Mouse (Mus musculus): ENCODE results near the gene Mab21l3.
A peak's percentile ranks its signal among the peaks of the same experiment; 100 is the strongest.
"Not testable (repeated sequence)": the region's sequence is repeated elsewhere in the genome, so short reads cannot be mapped to it uniquely, and the experiment has no call there.

Mab21l3 gene

DNA sequence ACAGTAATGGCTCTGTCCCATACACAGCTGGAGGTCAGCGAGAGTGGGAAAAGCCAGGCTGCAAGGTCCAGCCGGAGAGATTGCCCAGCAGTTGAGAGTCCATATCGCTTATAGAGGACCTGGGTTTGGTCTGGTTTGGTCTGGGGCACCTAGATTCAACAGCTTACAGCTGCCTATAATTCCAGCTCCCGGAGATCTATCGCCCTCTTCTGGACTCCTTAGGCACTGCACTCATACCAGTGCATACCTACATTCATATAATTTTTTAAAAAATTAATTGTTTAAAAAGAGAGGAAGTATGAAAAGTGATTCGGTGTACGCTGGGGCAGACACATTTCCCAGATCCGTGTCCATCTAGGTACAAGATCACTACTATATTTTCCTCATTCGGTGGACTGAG lies 9.4 kb downstream of the Mab21l3 start:
- no peak for DNase-seq

DNA sequence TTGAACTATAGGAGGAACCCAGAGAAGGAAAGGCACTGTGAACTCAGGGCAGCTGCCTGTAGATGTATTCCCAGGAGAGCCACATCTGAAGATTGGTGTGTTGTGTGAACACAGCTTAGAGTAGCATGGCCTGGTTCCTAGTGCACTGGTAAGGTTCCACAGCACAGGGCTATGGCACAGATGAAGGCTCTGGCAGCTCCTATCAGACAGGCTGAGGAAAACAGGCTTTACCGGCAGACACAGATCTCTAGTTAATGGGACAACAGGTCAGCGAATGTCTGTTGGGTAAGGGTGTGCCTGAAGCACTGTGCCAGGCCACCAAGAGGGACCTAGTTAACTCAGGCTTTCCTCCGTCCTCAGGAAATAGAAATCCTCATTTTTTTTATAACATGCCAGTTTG lies 11.8 kb downstream of the Mab21l3 start:
- DNase-seq = no peak

DNA sequence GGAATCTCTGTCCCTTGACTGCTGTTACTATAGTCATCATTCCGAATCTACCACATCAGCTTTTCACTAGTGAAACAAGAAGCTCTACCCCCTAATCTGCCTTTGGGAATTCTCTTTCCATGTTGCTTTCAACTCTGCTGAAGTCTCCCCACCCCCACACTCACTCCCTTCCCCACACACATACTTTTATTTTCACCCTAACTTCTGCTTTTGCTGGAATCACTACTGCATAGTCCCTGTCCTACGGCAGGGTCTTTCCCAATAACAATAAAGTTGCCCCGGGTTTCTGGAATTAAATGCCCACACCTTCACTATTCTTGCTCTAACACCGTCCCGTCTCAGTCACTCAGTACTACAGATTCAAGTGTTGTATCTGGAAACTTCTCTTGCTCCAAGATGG lies 12.2 kb downstream of the Mab21l3 start:
- no peak for DNase-seq

DNA sequence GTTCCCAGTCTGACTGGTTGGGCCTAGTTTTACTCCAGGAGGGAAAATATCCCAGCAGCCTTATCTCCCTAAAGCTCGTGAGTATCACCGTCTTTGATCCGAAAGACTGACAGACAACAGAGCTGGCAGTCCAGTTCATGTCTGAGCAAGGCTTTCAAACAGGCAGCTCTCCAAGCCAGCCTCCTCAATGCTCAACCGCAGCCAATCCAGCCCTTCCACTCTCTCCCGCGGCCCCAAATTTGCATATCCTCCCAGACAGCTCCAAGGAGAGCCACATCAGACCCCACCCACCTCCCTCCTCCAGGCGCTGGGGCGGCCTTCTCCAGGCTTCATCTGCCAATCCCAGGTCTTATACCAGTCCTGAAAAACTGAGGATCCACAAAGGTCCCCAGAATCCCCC lies 12.7 kb downstream of the Mab21l3 start:
- DNase-seq = peak; percentile 85 to 87

DNA sequence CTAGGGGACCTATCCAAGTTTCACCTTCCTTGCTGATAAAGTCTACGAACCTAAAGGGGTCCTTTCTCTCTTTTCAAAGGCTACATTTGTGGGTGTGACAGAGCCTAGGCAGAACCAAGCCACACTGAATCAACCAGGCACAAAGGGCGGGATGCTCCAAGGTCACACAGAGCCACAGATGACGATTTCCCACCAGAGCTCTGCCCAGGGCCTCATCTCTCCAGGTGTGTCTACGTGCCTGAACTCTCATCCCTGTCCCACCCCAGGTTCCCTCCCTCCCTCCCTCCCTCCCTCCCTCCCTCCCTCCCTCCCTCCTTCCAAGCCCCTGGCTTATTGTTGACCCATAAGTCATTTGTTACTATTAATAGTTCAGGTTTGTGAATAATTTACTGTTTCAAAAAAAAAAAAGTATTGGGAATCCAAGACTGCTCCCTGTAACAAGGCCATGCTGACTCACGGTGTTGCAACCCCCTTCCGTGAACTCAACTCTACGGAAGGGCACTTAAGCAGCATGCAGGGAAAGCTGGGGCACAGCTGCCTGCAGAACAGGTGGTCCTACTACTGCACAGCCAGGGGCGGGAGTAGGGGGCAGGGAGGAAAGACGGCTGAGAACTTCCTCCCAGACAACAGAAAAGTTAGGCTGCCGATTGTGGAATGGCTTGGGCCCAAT lies 17.4 kb downstream of the Mab21l3 start:
- peak; percentile 71 to 74 for DNase-seq

DNA sequence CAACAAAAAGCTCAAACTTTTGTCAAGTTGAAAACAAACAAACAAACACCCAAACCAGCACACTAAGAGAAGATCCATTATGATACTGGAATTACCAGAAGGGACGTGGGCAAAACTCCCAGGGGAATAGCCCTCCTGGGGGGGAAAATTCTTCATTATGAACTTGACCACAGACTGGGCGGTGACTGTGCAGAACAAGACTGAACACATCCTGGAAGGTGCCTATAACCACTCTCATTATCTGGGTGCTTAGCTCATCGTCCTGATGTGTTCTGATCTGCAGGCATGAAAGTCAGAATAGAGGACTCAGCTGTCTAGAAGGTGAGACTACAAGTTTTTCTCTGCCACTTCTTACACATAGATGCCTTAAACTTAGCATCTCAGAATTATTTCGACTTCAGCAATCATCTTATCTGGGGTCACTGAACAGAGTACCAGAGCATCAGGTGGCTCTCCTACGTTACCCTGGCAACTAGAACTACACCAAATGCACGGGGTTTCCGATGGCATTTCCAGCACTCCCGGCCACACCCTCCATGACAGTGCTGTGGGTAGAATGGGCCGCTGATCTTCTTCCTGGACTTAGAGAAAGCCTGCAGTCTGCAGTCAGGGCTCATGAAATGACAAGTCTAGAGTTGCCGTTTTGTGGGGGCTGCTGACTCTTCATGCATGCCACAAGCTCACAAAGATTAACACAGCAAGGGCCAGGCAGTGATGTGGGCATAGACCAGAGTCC lies 18.7 kb downstream of the Mab21l3 start:
- no peak for DNase-seq

DNA sequence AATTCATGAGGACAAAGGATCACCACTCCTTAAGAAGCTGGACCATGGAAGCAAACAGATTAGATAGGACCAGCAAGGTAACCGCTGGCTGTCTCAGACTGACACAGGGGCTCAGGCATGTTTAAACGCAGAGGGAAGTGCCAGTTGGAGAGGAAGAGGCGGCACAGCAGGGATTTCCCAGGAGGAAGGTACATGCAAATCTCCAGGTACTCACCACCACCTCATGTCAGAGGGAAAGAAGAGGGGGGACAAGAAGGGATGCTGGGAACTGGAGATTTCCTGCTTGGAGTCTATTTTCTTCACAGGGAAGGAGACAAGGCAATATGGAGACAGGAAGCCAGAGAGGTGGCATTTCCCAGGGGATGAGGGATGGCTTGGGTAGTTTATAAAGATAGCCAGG lies 20.2 kb downstream of the Mab21l3 start:
- DNase-seq = no peak

- DNase-seq = no peak
Measured at GRCm38 (mm10) chr3:101827220-101827715, 21.5 kb downstream of the Mab21l3 start.

DNA sequence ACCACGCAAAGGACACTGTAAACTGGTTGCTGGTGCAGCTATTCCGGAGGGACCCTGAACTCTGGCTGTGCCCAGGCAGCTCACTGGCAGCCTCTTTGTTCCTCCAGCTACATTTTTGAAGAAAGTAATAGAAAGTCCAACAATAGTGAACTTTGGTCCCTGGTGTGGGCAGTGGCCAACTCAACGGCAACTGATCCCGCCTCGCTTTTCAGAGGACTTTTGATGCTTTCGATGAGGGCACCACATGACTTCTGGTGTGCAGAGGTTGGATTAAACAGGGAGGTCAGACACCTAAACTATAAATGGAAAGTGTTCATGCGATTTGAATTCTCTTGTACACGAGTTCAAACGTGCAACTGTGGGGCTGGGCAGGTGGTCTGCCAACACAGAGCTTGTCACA lies 24.4 kb downstream of the Mab21l3 start:
- DNase-seq = peak; percentile 68 to 72

DNA sequence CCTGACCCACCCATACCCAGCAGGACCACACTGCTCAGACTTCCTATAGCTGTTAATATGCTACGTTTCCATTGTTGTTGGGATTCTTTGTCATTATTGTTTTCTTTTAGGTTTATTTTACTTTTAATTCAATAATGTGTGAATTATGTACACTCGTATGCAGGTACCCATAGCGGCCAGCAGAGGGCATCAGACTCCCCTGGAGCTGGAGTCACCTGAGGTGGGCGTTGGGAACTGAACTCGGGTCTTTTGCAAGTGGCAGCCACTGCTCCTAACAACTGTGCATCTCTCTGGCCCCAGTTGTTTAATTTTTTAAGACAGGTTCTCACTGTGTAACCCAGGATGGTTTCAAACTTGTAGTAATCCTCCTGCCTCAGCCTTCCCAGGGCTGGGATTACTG lies 26.7 kb downstream of the Mab21l3 start:
- no peak for DNase-seq

- DNase-seq = not testable (repeated sequence)
Measured at GRCm38 (mm10) chr3:101820708-101821107, 28.1 kb downstream of the Mab21l3 start.

DNA sequence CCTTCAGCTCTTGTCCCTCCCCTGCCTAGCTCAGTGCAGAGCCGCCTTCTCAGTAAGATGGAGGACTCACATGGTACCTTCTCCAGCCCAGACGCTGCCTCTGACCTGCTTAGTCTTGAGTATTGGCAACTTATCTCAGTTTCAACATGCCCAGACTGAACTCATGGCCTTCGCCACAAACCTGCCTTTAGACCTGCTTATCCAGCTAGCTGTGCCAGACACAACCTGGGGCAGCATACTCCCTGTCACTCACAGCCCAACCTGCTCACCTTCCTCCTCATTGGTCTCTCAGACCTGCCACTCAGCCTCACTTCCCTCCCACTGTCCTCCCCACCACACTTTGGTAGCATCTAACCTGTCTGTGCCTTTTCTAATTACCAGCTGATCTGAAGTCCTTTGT lies 32.8 kb downstream of the Mab21l3 start:
- no peak for DNase-seq

GRCm38 (mm10) chr3:101814790-101815189 lies 34.0 kb downstream of the Mab21l3 start:
- peak; percentile 38 to 40 for DNase-seq

- DNase-seq = peak; percentile 68 to 84
Measured at GRCm38 (mm10) chr3:101812341-101812962, 36.3 kb downstream of the Mab21l3 start.

DNA sequence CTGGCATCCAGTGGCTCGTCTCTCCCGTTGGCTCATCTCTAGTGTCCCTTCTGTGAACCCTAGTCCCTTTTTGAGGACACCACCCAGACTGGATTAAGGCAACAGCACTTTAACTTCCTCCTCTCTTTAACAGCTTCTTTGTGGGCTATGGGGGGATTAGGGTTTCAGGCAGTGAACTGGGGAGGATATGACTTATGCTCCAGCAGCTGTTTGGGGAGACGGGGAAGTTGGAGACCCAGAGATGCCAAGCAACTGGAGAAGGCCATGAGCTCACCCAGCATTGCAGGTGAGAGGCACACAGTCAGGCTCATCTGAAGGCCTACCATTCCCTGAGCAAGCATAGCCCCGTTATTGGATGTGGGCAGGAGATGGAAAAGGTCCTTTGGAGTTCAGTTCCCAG lies 36.8 kb downstream of the Mab21l3 start:
- no peak for DNase-seq

DNA sequence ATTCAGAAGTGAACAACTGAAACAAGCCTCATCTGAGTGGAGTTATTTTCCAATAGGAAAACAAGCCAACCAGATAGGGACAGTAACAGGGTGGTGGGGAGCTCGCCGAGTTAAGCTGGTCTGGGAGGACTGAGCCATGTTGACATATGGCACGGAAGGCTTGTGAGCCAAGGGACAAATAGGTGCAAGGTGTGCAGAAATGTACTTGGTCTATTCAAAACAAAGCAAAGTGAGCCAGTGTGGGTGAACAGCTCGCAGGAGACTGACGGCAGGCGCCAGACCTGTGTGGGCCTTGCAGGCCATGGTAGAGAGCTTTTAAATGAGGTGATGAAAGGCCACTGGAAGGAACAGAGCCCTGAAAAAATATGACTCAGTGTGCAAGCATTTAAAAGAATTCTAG lies 41.1 kb downstream of the Mab21l3 start:
- DNase-seq = no peak

- no peak for DNase-seq
Measured at GRCm38 (mm10) chr3:101806941-101807340, 41.8 kb downstream of the Mab21l3 start.

GRCm38 (mm10) chr3:101806149-101806548 lies 42.6 kb downstream of the Mab21l3 start:
- peak; percentile 93 to 95 for DNase-seq

DNA sequence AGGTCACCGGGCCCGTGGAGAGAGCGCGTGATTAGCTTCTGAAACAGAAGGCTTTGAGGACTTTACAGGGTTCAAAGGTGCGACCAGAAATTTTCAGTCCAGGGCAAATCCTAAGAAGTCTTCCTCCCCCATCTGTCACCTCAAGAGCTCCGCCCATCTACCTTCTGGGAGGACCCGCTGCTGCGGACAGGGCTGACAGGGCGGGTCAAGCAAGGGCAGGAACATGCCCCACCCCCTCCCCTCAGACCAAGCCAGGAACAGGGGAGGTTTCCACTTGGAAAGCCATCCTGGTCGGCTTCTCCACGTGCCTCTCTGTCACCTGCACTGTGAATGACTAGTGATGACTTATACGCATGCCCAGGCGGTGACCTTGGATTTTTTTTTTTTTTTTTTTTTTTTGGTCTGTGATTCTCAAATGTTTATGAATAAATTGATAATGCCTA lies 43.2 kb downstream of the Mab21l3 start:
- DNase-seq = peak; percentile 88 to 93

- DNase-seq = no peak
Measured at GRCm38 (mm10) chr3:101804971-101805561, 43.7 kb downstream of the Mab21l3 start.

GRCm38 (mm10) chr3:101804331-101804730 lies 44.4 kb downstream of the Mab21l3 start:
- DNase-seq = no peak

DNA sequence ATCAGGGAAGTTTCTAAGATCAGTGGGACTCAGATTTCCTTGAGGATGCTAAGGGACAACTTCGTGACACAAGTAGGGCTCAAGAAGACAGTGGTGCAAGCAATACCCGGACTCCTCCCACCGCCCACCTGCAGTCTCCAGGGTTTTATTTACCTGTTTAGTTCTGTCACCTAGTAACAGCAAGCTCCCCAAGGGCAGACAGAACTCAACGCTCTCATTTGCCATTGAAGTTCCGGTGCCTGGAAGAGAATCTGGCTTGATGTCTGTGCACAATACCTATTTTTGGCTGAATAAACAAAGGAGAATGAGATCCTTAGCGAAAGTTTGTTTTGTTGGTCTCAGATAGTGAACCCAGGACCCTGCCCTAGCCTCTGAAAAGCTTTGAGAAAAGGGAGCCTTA lies 45.0 kb downstream of the Mab21l3 start:
- DNase-seq = no peak

DNA sequence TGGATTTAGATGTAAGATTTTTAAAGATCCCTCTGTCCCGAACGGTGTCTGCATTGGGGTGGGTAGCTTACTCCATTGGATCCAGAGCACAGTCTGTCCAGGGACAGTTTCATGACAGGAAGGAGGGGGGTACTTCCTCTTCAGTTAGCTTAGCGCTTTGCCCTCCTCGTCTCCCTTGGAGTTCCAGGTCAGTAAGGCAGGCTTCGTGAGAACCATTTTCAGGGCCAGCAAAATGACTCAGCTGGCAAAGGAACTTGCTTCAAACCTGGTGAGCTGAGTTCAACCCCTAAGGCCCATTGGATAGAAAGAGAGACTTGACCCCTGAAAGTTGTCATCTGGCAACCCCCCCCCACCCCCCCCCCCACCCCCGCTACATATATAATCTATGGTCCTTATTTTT lies 46.0 kb downstream of the Mab21l3 start:
- DNase-seq = no peak

Measured in kidney, postnatal 36 days (tissue).